Mouse (Mus musculus) CD4-positive, CD25-positive, alpha-beta regulatory T cell, adult 4 months (primary cell): ENCODE data around the gene Ush2a. TPM values are rescaled to one million over a fixed set of nuclear protein-coding genes. Genes with fewer than 3 reads are reported as not detected.

Experiments
- ATAC-seq: one replicate; pipeline ENCODE4 v1.8.0; 2017
- polyA plus RNA-seq, 2 experiments: library from polyadenylated mRNA; unstranded; fragments of 100-300 nt; shearing (Covaris generic); gene quantifications; one replicate each; pipeline ENCODE4 v1.2.1; 2017

Ush2a gene
- polyA plus RNA-seq, 2 experiments from 2014 or later = 0.01 TPM; not detected in 1

GRCm38 (mm10) chr1:188777556-188778161, 515.8 kb downstream of the Ush2a start:
- no peak for ATAC-seq

- no peak for ATAC-seq
Measured at GRCm38 (mm10) chr1:188785056-188785455, 523.2 kb downstream of the Ush2a start.

- no peak for ATAC-seq
Measured at GRCm38 (mm10) chr1:188805069-188805468, 543.2 kb downstream of the Ush2a start.

GRCm38 (mm10) chr1:188805852-188806251, 544.0 kb downstream of the Ush2a start:
- ATAC-seq = no peak

GRCm38 (mm10) chr1:188810631-188811030, 548.8 kb downstream of the Ush2a start:
- no peak for ATAC-seq

- no peak for ATAC-seq
Measured at GRCm38 (mm10) chr1:188815072-188815471, 553.2 kb downstream of the Ush2a start.

GRCm38 (mm10) chr1:188824195-188824594, 562.4 kb downstream of the Ush2a start:
- no peak for ATAC-seq

GRCm38 (mm10) chr1:188824878-188825532, 563.2 kb downstream of the Ush2a start:
- ATAC-seq = no peak

GRCm38 (mm10) chr1:188830527-188831407, 568.9 kb downstream of the Ush2a start:
- ATAC-seq = no peak

- no peak for ATAC-seq
Measured at GRCm38 (mm10) chr1:188833906-188834305, 572.1 kb downstream of the Ush2a start.

- ATAC-seq = no peak
Measured at GRCm38 (mm10) chr1:188834770-188835169, 572.9 kb downstream of the Ush2a start.

GRCm38 (mm10) chr1:188837613-188838295, 575.9 kb downstream of the Ush2a start:
- no peak for ATAC-seq

GRCm38 (mm10) chr1:188847242-188847641, 585.4 kb downstream of the Ush2a start:
- ATAC-seq = no peak

GRCm38 (mm10) chr1:188852776-188853175, 591.0 kb downstream of the Ush2a start:
- ATAC-seq = no peak

- no peak for ATAC-seq
Measured at GRCm38 (mm10) chr1:188854240-188854639, 592.4 kb downstream of the Ush2a start.

- no peak for ATAC-seq
Measured at GRCm38 (mm10) chr1:188855034-188855433, 593.2 kb downstream of the Ush2a start.

GRCm38 (mm10) chr1:188859718-188860117, 597.9 kb downstream of the Ush2a start:
- no peak for ATAC-seq

- ATAC-seq = no peak
Measured at GRCm38 (mm10) chr1:188865881-188866280, 604.1 kb downstream of the Ush2a start.

- ATAC-seq = no peak
Measured at GRCm38 (mm10) chr1:188866515-188866914, 604.7 kb downstream of the Ush2a start.

- ATAC-seq = no peak
Measured at GRCm38 (mm10) chr1:188878531-188879055, 616.8 kb downstream of the Ush2a start.

GRCm38 (mm10) chr1:188896906-188897551, 635.2 kb downstream of the Ush2a start:
- no peak for ATAC-seq

GRCm38 (mm10) chr1:188904091-188904490, 642.3 kb downstream of the Ush2a start:
- ATAC-seq = no peak
